Mouse (Mus musculus): ENCODE measurements around the gene Prcd. TPM values are rescaled to one million over a fixed set of nuclear protein-coding genes. Genes with fewer than 3 reads are reported as not detected.

Prcd gene
- polyA plus RNA-seq, 1 experiment from 2014 or later = 0.51 TPM

GRCm38 (mm10) chr11:116618666-116619065, 34.7 kb upstream of the Prcd start:
- H3K36me3 ChIP-seq = no peaks in the 10 kb centered on the region
- 90% methylated on average over 7 of the region's 7 CpGs for WGBS
- no peak overlapping the region for H3K27ac ChIP-seq (replicated peaks)
- H3K4me1 ChIP-seq = peaks cover 94% of the 10 kb centered on the region
- no peaks in the 10 kb centered on the region for H3K27me3 ChIP-seq (replicated peaks)
- H3K9ac ChIP-seq = no peak overlapping the region
- no peak overlapping the region for H3K4me3 ChIP-seq
- H3K9me3 ChIP-seq = no peaks in the 10 kb centered on the region
- no peak for ATAC-seq (ENCODE audit: extremely low read depth, insufficient number of reproducible peaks, low FRiP score, low TSS enrichment)
- H3K4me2 ChIP-seq = no peak overlapping the region

- Histone ChIP-seq H3K9me3 (no peaks in the 10 kb centered on the region), H3K4me1 (peaks cover 92% of the 10 kb centered on the region), H3K36me3 (no peaks in the 10 kb centered on the region), H3K27me3 (replicated peaks) (no peaks in the 10 kb centered on the region), H3K9ac (no peak overlapping the region), H3K4me3 (no peak overlapping the region), H3K27ac (replicated peaks) (no peak overlapping the region), H3K4me2 (no peak overlapping the region)
- ATAC-seq (ENCODE audit: extremely low read depth, insufficient number of reproducible peaks, low FRiP score, low TSS enrichment) = no peak
- WGBS = 90% methylated on average over 7 of the region's 7 CpGs
Measured at GRCm38 (mm10) chr11:116619156-116619555, 34.2 kb upstream of the Prcd start.

- H3K9ac ChIP-seq = no peak overlapping the region
- H3K4me3 ChIP-seq = no peak overlapping the region
- WGBS = 67% methylated on average over 8 of the region's 8 CpGs
- H3K27ac ChIP-seq (replicated peaks) = no peak overlapping the region
- no peaks in the 10 kb centered on the region for H3K27me3 ChIP-seq (replicated peaks)
- peaks cover 92% of the 10 kb centered on the region for H3K4me1 ChIP-seq
- no peak for ATAC-seq (ENCODE audit: extremely low read depth, insufficient number of reproducible peaks, low FRiP score, low TSS enrichment)
- H3K4me2 ChIP-seq = peak overlapping the region; percentile 77
- no peaks in the 10 kb centered on the region for H3K36me3 ChIP-seq
- no peaks in the 10 kb centered on the region for H3K9me3 ChIP-seq
Measured at GRCm38 (mm10) chr11:116619561-116619960, 33.8 kb upstream of the Prcd start.

DNA sequence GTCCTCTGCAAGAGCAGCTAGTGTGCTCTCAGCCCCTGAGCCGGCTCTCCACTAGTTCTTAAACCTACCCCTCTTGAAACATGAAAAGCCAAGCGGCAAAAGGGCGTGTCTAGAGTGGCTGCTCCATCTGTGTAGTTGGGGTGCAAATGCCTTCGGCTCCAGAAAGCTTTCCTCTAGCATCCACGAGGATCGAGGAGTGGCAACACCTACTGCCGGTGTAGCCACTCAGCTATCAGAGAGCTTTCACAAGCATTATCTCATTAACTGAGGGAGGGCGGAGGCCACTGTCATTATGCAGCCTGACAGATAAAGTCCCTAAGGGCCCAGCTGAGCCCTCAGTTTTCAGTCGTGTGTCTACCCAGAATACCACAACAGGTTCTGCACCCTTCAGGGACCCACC, 33.3 kb upstream of the Prcd start:
- no peaks in the 10 kb centered on the region for H3K9me3 ChIP-seq
- H3K9ac ChIP-seq = peak overlapping the region; percentile 52; the same call in 1 of the 2 replicates
- ATAC-seq (ENCODE audit: extremely low read depth, insufficient number of reproducible peaks, low FRiP score, low TSS enrichment) = no peak
- H3K4me2 ChIP-seq = peak overlapping the region; percentile 77
- WGBS = 16% methylated on average over 9 of the region's 9 CpGs
- H3K27ac ChIP-seq (replicated peaks) = peak overlapping the region; percentile 69; the same call in 1 of the 2 replicates
- H3K4me1 ChIP-seq = peaks cover 92% of the 10 kb centered on the region
- no peak overlapping the region for H3K4me3 ChIP-seq
- H3K36me3 ChIP-seq = no peaks in the 10 kb centered on the region
- no peaks in the 10 kb centered on the region for H3K27me3 ChIP-seq (replicated peaks)

- Histone ChIP-seq H3K27ac (replicated peaks) (peak overlapping the region; percentile 69), H3K9me3 (no peaks in the 10 kb centered on the region), H3K27me3 (replicated peaks) (no peaks in the 10 kb centered on the region), H3K4me1 (peaks cover 92% of the 10 kb centered on the region), H3K36me3 (no peaks in the 10 kb centered on the region), H3K9ac (peak overlapping the region; percentile 54; the same call in 1 of the 2 replicates), H3K4me2 (peak overlapping the region; percentile 77), H3K4me3 (no peak overlapping the region; the same call in 1 of the 2 replicates)
- no peak for ATAC-seq (ENCODE audit: extremely low read depth, insufficient number of reproducible peaks, low FRiP score, low TSS enrichment)
- 57% methylated on average over 10 of the region's 10 CpGs for WGBS
Measured at GRCm38 (mm10) chr11:116620559-116621253, 32.6 kb upstream of the Prcd start.

DNA sequence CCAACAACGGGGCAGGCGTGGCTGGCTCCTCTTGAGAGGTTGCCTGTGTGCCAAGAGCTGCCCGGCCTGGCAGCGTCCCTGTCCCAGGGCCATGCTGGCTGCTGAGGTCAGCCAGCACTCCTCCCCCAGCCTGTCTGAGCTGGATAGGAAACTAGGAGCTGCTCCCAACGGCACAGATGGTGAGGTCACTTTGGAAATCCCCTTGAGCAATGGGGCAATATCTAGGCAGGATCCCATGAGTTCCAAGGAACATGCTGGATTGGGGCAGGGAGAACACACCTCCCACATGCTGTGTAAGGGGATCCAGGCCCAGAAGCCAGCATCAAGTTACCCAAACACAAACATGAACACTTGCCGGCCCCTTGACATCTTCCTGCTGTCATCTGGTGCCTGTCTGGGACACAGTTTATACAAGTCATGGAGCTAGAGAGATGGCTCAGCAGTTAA, 32.1 kb upstream of the Prcd start:
- H3K9ac ChIP-seq = peak overlapping the region; percentile 54
- H3K4me1 ChIP-seq = peaks cover 92% of the 10 kb centered on the region
- no peak for ATAC-seq (ENCODE audit: extremely low read depth, insufficient number of reproducible peaks, low FRiP score, low TSS enrichment)
- H3K4me2 ChIP-seq = peak overlapping the region; percentile 77
- peak overlapping the region; percentile 69 for H3K27ac ChIP-seq (replicated peaks)
- H3K27me3 ChIP-seq (replicated peaks) = no peaks in the 10 kb centered on the region
- no peaks in the 10 kb centered on the region for H3K36me3 ChIP-seq
- WGBS = 20% methylated on average over 6 of the region's 6 CpGs
- H3K9me3 ChIP-seq = no peaks in the 10 kb centered on the region
- H3K4me3 ChIP-seq = no peak overlapping the region

- WGBS = 7% methylated on average over 38 of the region's 40 CpGs
- no peak; the same call in 1 of the 2 replicates for ATAC-seq (ENCODE audit: extremely low read depth, insufficient number of reproducible peaks, low FRiP score, low TSS enrichment)
- no peaks in the 10 kb centered on the region for H3K36me3 ChIP-seq
- peaks cover 84% of the 10 kb centered on the region for H3K4me1 ChIP-seq
- peak overlapping the region; percentile 29; the same call in 1 of the 2 replicates for H3K27ac ChIP-seq (replicated peaks)
- peak overlapping the region; percentile 77 for H3K4me2 ChIP-seq
- peak overlapping the region; percentile 83 for H3K9ac ChIP-seq
- H3K9me3 ChIP-seq = no peaks in the 10 kb centered on the region
- peak overlapping the region; percentile 67 for H3K4me3 ChIP-seq
- no peaks in the 10 kb centered on the region for H3K27me3 ChIP-seq (replicated peaks)
Measured at GRCm38 (mm10) chr11:116623281-116624124, 29.8 kb upstream of the Prcd start.

DNA sequence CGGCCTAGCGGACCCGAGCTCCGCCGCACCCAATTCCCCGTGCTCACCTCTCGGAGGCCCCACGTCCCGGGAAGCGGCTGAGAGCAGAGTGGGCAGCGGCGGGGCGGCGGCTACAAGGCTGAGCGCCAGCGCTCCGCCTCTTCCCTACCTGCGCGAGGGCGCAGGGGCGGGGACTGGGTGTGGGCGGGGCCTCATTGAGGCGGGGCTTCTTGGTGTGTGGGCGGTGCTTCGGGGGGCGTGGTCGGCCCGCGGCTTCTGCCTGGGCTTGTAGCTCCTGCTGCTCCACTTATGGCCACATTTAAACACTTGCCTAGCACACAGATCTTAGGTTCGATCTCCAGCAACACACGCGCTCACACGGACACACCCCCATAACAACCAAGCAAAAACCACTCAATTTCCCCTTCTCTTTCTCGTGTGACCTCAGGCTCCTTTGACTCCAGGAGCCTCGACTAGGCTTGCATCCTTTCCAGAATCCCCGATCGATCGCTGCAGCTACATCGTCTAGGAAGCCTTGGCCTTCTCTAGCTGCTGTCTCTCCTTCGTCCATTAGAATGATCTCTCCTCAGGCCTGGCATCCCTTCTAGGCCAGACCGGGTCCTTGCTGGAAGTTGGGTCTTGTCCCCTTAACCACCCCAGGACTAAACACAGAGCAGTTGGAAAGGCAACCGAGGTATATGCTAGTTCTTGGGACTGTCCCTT, 29.1 kb upstream of the Prcd start:
- no peaks in the 10 kb centered on the region for H3K9me3 ChIP-seq
- peak overlapping the region; percentile 83 for H3K9ac ChIP-seq
- H3K36me3 ChIP-seq = no peaks in the 10 kb centered on the region
- WGBS = 11% methylated on average over 42 of the region's 42 CpGs
- peak overlapping the region; percentile 67 for H3K4me3 ChIP-seq
- H3K27me3 ChIP-seq (replicated peaks) = no peaks in the 10 kb centered on the region
- peak overlapping the region; percentile 77 for H3K4me2 ChIP-seq
- ATAC-seq (ENCODE audit: extremely low read depth, insufficient number of reproducible peaks, low FRiP score, low TSS enrichment) = peak; percentile 78
- H3K27ac ChIP-seq (replicated peaks) = peak overlapping the region; percentile 70
- peaks cover 82% of the 10 kb centered on the region for H3K4me1 ChIP-seq

GRCm38 (mm10) chr11:116625081-116626000, 28.0 kb upstream of the Prcd start:
- WGBS = 49% methylated on average over 17 of the region's 17 CpGs
- H3K4me1 ChIP-seq = peaks cover 82% of the 10 kb centered on the region
- peak overlapping the region; percentile 83 for H3K9ac ChIP-seq
- H3K36me3 ChIP-seq = no peaks in the 10 kb centered on the region
- peak overlapping the region; percentile 77 for H3K4me2 ChIP-seq
- H3K9me3 ChIP-seq = no peaks in the 10 kb centered on the region
- peak overlapping the region; percentile 67; the same call in 1 of the 2 replicates for H3K4me3 ChIP-seq
- H3K27ac ChIP-seq (replicated peaks) = peak overlapping the region; percentile 70
- no peak for ATAC-seq (ENCODE audit: extremely low read depth, insufficient number of reproducible peaks, low FRiP score, low TSS enrichment)
- no peaks in the 10 kb centered on the region for H3K27me3 ChIP-seq (replicated peaks)

DNA sequence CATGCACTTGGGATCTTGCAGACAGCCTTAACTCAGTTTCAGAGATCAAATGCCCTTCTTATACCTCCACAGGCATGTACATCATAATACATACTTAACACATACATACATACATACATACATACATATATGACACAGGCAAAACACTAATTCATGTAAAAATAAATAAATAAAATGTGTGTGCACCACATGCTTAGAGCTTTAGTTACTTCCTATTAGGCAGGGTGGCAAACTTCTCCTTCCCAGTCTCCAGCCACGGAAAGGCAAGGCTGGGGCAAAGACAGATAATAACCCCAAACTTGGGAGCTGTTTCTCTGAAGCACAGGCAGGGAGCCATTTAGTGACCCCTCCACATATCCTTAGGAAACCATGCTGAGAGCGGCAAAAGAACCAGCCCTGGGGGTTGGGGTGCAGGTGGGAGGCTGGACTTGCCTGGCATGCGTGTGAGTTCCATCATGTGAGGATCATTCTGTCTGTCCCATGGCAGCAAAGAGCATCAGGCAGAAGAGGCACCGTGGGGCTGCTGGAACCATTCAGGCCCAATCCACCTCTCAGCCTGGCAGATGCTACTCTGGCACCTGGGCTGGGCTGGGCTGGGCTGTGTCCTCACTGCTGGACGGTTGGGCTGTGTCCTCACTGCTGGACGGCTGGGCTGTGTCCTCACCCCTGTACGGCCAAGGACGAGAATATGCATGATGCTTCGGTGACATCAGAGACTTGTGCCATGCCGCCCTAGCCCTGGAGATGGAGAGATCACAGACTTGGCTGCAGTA, 26.8 kb upstream of the Prcd start, which contains the start of gene Rhbdf2:
Gene Rhbdf2, minus strand, starts transcription at position 721 of the 773 bp plus-strand sequence.
- Histone ChIP-seq H3K27ac (replicated peaks) (peak within 1 kb of the TSS; percentile 49; the same call in 1 of the 2 replicates), H3K4me1 (peaks cover 77% of the 10 kb centered on the region), H3K4me2 (no peak within 1 kb of the TSS), H3K9me3 (no peaks in the 10 kb centered on the region), H3K36me3 (no peaks in the 10 kb centered on the region), H3K9ac (no peak within 1 kb of the TSS), H3K27me3 (replicated peaks) (no peaks in the 10 kb centered on the region), H3K4me3 (no peak within 1 kb of the TSS)
- ATAC-seq (ENCODE audit: extremely low read depth, insufficient number of reproducible peaks, low FRiP score, low TSS enrichment) = no peak
- WGBS = 40% methylated on average over 10 of the region's 10 CpGs
